Mouse (Mus musculus) B cell, adult 2 months (primary cell): ENCODE measurements around the gene Olfr68.
"Not testable (repeated sequence)": the region's sequence is repeated elsewhere in the genome, so short reads cannot be mapped to it uniquely, and the experiment has no call there.

ENCODE experiments used
- DNase-seq, 2 experiments: peaks; one replicate each; pipeline ENCODE4 v3.0.0; 2022

The Olfr68 gene

DNA sequence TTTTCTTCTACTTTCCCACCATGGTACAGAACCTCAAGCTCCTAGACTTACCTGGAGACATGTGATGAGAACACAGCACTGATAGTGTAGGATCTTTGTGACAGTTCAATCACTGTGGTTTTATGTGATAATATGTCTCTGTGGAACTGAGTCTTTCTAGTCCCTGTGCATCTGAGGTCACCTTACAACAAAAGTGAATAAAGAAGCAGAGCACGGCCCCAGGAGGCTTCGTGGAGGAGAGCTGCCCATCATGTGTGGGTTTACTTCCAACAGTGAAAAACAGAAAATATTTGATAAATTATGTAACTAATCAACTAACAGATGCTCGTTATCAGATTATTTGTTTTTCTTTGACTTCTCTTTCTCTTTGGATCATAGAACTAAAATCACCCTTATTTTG lies at the start of gene Olfr68:
Gene Olfr68 (minus strand): TSS at position 101 of the 400 bp plus-strand sequence.
- DNase-seq = no peak

- no peak for DNase-seq
These were observed 48.3 kb upstream of the Olfr68 start, which contains the start of gene Hbb-bs for GRCm38 (mm10) chr7:103827808-103828207. Gene Hbb-bs, minus strand, starts transcription at chr7:103828096.

GRCm38 (mm10) chr7:103827139-103827538 lies 47.6 kb upstream of the Olfr68 start:
- DNase-seq = not testable (repeated sequence)

GRCm38 (mm10) chr7:103826255-103826887 lies 46.9 kb upstream of the Olfr68 start:
- no peak for DNase-seq

DNA sequence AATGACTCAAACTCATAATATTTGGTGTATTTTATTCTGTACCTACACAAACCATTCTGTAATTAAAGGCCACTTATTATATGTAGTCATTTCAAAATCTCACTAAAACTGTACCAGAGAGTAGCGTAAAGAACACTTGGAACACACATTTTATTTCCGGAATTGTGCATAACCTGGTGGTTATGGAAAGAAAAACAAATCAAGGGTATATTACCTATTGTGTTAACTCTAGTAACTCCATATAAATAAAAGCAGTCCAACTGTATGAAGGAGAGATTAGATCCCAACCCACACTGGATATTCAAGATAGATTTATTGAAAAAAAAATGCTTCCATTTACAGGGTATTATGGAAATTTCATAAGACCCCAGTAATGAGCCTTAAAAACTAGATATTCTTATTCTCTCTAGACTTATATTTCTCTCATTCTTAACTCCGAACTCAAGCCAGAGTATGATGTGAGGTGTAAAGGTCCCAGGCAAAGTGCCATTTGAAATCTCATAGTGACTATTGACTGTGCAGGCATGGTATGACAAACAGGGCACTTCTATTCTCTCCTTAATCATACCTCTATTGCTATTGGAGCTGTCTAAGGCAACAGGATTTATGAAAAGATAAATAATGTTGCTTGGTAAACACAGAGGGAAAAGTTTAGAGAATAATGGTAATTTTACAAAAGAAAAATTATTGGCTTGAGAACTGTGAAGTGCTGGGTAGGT lies 46.2 kb upstream of the Olfr68 start:
- DNase-seq = no peak

DNA sequence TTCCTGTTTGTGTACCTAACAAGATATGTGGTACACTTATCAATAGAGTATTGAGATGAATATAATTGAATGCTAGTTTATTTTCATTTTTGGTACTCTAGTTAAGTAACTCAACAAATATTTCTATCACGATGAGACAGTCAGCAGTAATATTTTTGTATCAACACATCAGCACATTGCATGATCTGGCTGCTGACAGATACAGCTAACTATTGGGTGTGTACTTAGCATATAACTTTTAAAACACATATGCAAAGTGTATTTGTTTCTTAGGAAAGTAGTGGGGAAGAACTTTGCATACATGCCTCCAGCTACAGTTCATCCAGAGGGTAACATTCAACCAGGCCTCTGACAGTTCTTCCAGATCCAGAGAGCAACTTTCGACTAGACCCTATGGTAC lies 45.1 kb upstream of the Olfr68 start:
- DNase-seq = no peak

DNA sequence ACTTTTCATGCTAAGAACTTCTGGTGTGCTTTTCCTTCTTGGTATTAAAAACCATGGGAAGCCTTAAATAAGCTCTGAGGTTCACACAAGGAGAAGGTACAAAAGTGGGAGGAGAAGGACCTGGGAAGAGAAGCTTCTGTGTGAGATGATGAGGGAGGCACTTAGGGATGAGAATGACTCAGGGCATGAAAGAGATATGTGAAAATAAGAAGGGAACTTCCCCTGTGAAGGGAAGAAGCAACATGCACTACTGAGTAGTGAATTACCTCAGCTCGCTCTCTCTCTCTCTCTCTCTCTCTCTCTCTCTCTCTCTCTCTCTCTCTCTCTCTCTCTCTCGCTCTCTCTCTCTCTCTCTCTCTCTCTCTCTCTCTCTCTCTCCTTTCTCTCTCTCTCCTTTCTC lies 35.6 kb upstream of the Olfr68 start:
- DNase-seq = not testable (repeated sequence)

DNA sequence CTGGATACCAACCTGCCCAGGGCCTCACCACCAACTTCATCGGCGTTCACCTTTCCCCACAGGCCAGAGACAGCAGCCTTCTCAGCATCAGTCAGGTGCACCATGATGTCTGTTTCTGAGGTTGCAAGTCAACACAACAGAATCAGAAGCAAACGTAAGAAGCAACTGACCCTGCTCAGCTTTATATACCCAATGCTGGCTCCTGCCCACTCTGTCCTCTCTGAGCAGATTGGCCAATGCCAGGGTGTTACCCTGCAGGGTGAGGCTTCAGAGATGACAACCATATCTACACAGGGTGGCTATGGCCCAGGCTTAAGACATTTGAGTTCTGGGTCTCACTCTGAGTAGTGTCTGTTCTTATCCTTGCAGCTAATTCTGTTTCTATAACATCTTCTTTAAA lies 34.3 kb upstream of the Olfr68 start, which contains the start of gene Hbb-bt:
Gene Hbb-bt (minus strand): TSS at position 231 of the 400 bp plus-strand sequence.
- no peak for DNase-seq

DNA sequence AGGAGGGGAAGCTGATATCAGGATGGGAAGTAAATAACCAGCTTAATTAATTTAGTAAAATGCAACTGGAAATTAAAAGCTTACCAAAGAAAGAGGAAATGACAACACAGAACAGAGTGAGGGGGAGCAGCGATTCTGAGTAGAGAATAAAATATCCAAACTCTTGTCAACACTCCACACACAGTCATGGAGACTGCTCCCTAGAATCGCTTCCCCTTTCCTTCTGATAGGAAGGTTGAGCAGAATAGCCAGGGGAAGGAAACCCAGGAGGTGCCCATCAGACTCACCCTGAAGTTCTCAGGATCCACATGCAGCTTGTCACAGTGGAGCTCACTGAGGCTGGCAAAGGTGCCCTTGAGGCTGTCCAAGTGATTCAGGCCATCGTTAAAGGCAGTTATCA lies 33.7 kb upstream of the Olfr68 start:
- DNase-seq = not testable (repeated sequence)

DNA sequence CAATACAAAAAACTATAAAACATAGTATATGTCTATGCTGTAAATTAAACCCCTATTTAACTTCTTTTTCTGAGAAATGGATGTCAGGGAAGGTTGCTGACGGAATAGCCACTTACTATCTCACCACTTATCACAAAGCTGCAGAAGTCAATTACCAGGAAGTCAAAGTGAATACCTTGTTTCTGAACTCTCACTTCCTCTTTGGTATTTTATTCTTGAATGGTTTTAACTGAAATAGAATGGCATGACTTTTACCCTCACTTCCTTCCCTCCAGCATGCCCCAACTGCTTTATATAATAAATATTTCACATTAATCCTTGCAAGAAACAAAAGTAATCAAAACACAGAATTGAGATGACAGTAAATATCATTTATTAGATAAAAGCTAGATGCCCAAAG lies 32.7 kb upstream of the Olfr68 start:
- DNase-seq = peak in 1 of 2 experiments; percentile 3

GRCm38 (mm10) chr7:103811223-103811845 lies 31.8 kb upstream of the Olfr68 start:
- no peak for DNase-seq

DNA sequence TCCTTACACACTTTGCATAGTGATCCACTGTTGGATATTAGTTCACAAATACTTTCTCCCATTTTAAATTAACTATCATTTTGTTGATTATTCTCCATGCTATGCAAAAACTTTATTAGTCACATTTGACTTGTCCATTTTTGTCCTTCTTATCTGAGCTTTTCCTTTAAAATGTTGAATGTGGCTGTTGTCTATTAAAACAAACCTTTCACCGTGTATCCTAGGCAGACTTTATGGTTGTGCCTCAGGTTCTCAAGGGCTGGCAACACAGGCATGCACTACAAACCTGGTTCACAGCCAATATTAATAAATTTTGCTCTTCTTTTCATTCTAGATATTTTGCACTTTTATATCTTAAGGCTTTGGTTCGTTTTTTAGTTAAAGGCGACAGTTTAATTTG lies 31.2 kb upstream of the Olfr68 start:
- DNase-seq = no peak

DNA sequence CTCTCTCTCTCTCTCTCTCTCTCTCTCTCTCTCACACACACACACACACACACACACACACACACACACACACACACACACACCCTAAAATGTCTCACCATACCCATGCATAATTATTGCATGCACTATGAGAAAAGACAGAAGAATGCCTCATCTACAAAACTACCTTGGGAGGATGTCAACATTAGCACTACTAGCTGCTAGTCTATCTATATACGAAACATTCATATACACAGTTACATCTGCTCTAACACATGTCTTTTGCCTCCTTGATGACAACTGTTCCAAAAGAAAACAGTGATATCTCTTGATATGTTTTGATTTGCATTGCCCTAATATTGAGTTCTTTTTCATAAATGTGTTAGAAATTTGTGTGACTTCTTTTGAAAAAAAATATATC lies 30.8 kb upstream of the Olfr68 start:
- no peak for DNase-seq

GRCm38 (mm10) chr7:103809801-103810155 lies 30.3 kb upstream of the Olfr68 start:
- no peak for DNase-seq

GRCm38 (mm10) chr7:103808971-103809800 lies 29.7 kb upstream of the Olfr68 start:
- no peak for DNase-seq

DNA sequence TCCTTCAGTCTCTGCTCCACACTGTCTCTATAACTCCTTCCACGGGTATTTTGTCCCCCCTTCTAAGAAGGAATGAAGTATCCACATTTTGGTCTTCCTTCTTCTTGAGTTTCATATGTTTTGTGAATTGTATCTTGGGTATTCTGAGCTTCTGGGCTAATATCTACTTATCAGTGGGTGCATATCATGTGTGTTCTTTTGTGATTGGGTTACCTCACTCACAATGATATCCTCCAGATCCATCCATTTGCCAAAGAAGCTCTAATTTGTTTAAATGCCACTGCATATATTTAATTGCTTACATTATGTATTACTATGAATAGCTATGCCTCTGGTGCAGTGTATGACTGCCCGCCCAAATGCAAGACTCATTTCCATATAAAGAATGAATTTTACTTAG lies 28.6 kb upstream of the Olfr68 start:
- not testable (repeated sequence) for DNase-seq

- peak; percentile 28 to 32 for DNase-seq
These were observed 27.4 kb upstream of the Olfr68 start for GRCm38 (mm10) chr7:103806856-103807255.

DNA sequence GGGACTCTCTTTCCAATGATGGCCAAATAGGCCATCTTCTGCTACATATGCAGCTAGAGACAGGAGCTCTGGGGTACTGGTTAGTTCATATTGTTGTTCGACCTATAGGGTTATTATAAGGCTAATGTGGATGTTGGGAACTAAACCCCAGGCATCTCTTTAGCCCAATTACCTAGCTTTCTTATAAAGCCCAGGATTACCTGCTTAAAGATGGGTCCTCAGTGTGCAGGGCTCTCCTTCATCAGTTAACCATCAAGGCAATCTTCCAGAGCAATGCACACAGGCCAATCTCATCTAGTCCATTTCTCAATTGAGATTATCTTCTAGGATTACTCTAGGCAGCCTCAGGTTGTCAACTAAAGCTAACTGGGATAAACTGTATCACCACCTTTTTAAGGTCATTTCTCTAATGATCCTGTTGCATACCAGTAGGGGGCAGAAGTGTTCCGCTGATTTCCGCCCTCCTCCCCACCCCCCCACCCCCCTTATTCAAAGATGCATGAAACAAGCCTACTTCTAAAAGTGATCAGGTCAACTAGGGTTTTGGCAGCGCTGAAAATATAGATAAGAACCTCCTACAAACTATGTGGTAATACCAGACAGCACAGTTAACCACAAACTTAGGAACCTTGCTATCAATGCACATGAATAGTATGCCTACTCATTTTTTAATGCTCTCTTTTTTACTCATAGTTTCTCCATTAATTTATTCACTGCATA lies 13.3 kb upstream of the Olfr68 start:
- peak; percentile 34 to 36 for DNase-seq

DNA sequence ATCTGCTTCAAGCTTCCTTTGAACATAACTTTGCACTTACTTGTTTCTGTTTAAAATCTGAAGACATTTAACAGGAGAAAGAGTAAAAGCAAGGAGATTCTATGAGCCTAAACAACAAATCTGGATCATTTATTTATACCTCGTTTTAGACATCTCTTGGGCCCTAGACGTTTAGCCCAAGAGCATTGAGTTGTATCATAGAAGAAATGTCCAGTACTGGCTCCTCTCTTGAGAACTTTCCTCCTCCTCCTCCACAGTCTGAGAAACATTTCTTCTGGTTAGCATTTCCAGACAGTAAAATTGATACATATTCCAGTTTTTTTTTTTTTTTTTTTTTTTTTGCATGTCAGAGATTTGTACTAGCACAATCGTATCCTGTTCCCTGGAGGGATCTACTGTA lies 12.2 kb upstream of the Olfr68 start, which contains the start of gene Olfr67:
Gene Olfr67 (minus strand): TSS at position 101 of the 400 bp plus-strand sequence.
- DNase-seq = no peak

DNA sequence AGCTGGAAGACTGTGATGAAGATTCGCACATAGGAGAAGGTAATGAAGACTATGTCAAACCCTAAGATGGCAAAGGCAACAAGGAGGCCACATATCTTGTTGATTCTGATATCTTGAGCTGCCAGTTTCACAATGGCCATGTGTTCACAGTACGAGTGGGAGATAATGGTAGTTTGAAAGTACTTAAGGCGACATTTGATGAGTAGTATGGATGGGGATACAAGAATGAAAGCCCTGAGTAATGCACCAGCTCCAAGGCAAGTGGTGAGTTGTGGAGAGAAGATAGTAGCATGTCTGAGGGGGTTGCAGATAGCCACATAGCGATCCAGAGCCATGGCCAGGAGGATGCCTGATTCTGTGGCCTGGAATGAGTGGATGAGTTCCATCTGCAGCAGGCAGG lies 1.8 kb downstream of the Olfr68 start:
- not testable (repeated sequence) for DNase-seq

DNA sequence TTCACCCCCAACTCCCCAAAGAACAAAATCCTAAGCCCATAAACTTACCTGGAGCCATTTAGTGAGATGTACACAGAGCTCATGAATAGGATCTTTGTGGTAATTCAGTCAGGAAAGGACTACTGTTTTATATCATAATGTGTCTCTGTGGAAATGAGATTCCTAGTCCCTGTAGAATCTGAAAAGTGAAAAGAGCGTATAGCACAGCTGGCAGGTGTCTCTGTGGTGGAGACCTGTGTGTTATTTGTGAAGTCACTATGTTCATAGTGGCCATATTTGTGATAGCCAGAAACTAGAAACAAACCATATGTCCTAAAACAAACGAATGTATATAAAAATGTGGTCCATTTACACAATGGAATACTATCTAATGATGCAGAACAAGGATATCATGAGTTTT lies 8.0 kb downstream of the Olfr68 start, which contains the start of gene Olfr69:
Gene Olfr69 (minus strand): TSS at position 101 of the 400 bp plus-strand sequence.
- DNase-seq = no peak

- not testable (repeated sequence) for DNase-seq
These were observed 11.8 kb downstream of the Olfr68 start for GRCm38 (mm10) chr7:103767687-103768086.
